Mouse (Mus musculus) frontal cortex, adult (tissue): ENCODE measurements around the gene Rasgef1b.

Experiments
- ATAC-seq: cut with Nextera tagmentation; 2 replicates; pipeline ENCODE4 v1.9.2; 2017; ENCODE audit warnings: mild to moderate bottlenecking, moderate library complexity, mixed read lengths; ENCODE audit not compliant: low TSS enrichment

The Rasgef1b gene

DNA sequence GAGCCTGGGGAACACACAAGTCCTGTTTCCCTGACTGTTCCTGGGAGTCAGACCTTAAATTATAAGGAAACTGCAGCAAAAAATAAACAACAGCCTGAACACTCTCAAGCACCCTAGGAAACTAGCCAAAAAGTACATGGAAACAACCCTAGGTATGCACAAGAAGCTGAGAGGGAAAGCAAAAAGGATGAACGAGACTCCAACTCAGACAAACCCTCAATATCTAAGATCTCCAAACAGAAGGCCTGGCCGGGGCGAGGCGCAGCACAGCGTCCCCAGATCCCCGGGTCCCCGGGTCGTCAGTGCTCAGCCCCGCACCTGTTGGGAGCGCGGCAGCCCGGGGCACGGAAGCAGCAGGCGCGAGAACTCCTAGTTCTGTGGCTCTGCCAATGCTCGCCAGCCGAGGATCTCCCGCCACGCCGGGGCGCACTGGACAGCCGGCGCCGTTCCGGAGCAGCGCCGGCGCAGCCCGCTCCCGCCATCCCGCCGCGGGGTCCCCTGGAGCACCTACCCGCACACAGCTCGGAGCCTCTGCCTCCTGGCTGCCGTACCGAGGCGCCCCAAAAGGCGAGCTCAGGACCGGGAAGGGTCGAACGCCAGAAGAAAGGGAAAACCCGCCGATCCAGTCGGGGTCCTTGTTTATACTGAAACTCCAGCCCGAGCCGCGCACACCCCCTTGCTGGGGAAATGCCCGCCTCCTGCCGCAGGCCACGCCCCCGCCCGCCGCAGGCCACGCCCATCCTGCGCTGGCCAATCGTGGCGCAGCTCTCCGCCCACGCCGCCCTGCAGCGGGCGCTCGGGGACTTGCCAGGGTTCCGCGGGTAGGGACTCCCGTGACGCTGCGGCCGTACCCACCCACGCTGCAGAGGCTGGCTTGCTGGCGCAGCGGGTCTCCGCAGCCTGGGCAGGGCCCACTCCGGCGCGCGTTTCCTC is 476.4 kb downstream of the Rasgef1b start:
- peak; percentile 56 for ATAC-seq

DNA sequence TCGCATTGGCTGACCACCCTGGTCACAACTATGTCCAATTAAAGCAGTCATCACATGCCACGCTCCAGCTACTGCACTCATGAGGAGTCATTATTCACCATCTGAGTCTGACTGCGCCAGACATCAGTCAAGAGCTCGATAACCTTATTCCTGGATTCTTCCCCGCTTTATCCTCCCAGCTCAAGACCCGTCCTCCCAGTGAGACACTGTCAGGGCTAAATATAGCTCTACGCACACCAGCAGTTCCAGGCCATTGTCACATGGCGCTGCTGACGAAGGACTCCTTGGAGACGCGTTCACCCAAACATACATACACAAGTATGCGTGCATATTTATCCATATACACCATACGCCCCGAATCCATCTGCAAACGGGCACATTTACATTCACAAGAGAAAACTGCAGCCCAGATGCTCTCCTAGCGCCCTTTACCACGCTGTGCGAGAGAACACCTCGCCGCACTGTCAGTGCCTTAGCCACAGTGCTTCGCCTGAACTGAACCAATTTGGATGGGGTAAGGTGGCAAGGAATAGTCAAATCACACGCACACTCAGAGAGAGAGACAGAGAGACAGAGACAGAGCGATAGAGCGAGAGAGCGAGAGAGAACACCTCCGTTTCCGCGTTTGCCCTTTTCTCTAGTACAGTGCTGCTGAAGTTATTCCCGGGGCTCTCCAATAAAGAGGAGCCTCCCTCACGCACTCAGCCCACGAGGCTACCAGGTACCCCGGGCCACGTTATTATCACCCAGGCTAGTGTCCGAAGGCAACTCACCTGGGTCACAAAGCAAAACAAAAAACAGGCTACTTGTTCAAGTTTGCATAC is 477.3 kb downstream of the Rasgef1b start:
- peak; percentile 39 for ATAC-seq

- no peak for ATAC-seq
Observed at GRCm38 (mm10) chr5:99250820-99251219, 478.0 kb downstream of the Rasgef1b start.

DNA sequence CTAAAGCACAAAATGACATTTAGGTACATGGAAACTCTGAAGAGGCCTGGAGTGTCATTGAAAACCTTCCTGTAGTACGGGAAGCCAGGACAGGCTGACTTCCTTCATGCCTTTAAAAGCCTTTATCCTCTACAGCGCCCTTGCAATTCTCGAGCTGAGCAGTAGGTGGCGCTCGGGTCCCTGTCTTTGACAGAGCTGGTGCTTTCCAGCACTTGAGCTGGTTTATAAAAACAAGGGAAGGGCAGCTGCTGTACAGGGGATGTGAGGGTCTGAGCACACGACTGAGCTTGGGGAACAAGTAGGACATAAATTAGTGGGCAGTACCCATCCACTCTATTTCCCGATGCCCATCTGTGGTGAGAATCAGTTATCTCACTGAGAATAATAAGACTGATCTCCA is 480.4 kb downstream of the Rasgef1b start:
- peak; percentile 14 for ATAC-seq

DNA sequence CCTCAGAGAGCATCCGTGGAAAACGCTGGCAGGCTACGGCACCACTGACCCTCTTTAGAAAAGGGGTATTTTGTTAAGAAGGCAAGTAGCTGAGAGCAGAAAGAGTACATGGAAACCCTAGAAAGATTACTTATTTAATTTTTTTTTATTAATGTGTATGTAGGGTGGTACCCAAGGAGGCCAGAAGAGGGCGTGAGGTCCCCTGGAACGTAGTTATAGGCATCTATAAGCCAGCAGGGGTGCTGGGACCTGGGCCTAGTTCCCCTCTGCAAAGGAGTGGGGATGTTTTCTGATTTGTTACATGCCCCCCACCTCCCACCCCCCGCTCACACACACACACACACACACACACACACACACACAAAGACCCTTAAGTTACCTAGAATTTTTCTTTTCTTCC is 480.9 kb downstream of the Rasgef1b start:
- no peak for ATAC-seq

DNA sequence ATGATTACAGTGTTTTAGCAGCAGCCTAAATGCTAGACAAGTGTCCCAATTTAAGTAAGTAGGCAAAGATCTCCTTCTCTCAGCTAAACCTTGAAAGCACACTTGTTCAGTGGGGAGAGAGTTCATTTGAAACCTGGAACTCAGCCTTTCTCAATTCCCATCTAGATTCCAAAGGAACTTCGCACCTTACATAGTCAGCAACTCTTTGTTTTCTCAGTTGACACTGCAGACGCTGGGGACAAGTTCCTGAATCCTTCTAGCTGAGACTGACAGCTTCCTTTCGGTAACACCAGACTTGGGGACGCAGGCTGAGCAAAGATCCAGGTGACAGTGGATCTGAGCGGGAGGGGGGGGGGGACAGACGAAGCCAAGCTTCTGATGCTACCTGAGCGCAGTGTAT is 481.4 kb downstream of the Rasgef1b start:
- ATAC-seq = peak; percentile 0; the same call in 1 of the 2 replicates

DNA sequence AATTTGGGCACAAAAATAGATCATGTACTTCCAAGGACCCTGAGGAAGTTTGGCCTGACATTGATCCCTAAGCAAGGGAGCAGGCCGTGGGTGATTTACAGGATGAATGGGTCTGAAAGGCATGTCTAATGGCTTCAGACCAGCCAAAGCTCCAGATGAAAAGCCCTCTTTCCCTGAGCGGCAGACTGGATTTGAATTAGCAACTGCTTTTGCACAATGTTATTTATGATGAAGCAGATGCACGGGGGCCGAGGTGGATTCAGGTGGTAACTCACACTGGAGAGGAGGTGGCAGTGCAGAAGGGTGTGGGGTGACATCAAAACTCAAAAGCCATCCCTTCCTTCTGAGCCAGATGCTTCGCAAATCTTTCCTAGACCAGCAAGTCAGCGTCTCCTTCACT is 481.9 kb downstream of the Rasgef1b start:
- peak; percentile 35 for ATAC-seq

GRCm38 (mm10) chr5:99241988-99242740 is 486.7 kb downstream of the Rasgef1b start:
- no peak for ATAC-seq

- no peak for ATAC-seq
Observed at GRCm38 (mm10) chr5:99240501-99240900, 488.4 kb downstream of the Rasgef1b start.

GRCm38 (mm10) chr5:99239677-99240076 is 489.2 kb downstream of the Rasgef1b start:
- no peak for ATAC-seq

DNA sequence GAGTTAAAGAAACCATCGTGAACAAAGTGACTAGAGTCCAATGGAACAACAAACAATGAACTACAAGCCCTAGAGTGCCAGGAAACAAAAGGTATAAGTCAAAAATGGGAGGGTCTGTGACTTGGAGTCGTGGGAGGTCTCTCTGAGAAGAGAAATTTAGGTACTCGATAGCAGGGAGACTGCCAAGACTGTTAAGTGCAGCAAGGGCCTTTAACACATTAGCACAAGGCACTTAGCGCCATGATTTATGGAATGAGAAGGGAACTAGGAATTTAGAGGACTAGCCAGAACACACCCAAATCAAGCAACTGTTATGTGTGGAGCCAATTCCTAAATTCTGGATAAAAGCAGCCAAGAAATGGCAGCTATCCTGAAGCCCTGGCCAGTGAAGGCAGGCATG is 490.7 kb downstream of the Rasgef1b start:
- ATAC-seq = no peak

GRCm38 (mm10) chr5:99236888-99237752 is 491.7 kb downstream of the Rasgef1b start:
- ATAC-seq = no peak; the same call in 1 of the 2 replicates

DNA sequence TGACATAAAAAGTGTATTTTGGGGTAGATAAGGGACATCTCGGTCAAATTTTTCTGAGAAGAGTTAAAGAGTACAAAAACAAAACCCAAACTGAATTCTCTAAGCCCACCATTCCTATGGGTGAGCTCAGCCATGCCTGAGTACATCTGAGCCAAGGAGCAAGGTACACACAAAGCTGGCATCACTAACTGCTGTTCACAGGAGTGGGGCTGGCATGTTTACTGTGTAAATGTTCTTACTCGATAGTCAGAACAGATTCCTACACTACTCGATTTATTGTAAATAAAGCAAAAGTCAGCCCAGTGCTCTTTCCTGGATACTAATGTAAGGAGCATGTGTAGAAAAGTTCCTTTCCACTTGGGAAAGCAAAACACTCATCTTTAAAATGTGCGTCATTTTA is 492.4 kb downstream of the Rasgef1b start:
- no peak for ATAC-seq

- no peak for ATAC-seq
Observed at GRCm38 (mm10) chr5:99234275-99234674, 494.6 kb downstream of the Rasgef1b start.

- no peak for ATAC-seq
Observed at GRCm38 (mm10) chr5:99233176-99233575, 495.7 kb downstream of the Rasgef1b start.

DNA sequence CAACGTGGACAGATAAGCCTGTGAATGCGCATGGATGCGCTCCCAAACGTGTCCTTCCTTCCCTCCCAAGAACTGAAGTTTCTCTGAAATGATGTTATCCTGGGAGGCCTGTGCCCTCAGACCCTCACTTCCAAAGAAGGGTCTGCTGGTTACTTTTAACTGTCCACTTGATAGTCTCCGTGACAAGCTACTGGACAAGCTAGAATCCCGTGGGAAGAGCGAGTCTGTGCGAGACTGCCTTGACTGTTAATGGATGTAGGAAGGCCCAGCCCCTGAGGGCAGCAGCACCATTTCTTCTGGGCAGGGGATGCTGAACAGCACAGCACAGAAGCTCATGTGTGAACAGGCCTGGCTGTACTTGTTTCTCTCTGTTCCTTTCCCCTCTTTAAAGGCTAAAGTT is 496.5 kb downstream of the Rasgef1b start:
- ATAC-seq = no peak

DNA sequence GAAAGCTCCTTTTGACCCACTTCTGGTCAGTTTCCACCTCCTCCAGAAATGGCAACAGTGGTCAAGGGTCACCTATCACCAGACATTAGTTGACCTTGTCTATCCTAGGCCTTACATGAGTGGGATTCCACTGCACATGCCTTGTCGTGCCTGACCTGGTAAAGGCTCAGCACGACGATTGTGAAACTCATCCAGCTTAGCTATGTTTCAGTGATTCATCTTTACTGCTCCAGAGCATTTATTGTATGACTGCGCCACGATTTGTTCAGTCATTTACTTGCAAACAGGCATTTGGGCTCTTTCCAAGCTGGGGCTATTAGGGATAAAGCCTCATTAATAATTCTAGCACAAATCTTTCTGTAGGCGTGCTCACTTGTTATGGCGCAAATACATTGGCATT is 498.4 kb downstream of the Rasgef1b start:
- no peak for ATAC-seq

DNA sequence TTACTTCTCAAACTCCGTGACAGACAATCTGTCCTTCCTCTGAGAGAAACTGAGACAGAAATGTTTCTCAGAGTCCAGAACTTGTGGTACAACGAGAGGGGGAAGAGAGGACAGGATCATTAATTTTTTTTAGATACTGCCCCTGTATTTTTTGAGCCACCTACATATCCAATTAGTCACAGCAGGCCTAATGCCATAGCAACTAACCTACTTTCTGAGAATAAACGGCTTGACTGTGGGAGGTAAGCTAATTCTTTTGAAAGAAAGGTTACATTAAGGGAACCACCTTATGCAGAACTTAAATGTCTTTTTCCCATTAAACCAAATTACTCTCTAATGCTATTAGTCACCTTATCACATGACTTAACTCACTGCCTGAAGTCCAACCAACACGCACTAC is 501.5 kb downstream of the Rasgef1b start:
- ATAC-seq = no peak

DNA sequence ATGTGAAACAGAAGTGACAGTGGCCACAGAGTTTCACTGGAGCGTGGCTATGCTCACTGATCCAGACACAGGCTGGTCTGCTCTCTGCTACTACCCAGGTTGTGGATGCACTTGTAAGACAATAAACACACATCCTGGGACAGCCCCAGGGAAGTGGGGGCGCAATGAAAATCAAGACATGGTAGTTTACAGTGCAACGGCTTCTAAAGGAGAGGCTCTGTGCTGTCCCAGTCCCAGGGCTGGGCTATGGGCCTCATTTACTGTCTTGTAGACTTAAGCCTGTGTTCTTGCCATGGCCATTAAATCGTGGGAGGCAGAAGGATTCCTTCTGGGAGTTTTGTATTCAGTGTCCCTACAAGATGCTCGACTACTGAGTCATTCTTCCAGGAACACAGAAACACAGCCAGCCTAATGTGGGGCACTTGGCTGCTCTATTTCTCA is 504.3 kb downstream of the Rasgef1b start:
- peak; percentile 92 for ATAC-seq

GRCm38 (mm10) chr5:99223869-99224498 is 504.9 kb downstream of the Rasgef1b start:
- ATAC-seq = no peak
